Mouse (Mus musculus) hindbrain, embryonic 14.5 days (tissue): Measurements from ENCODE around the gene Gm4836. TPM values are rescaled to one million over a fixed set of nuclear protein-coding genes. Genes with fewer than 3 reads are reported as not detected.
"Not testable (repeated sequence)": the region's sequence is repeated elsewhere in the genome, so short reads cannot be mapped to it uniquely, and the experiment has no call there.

Source experiments
- ATAC-seq: fragments of 200-750 bp; cut with Nextera tagmentation; 2 replicates; pipeline ENCODE4 v1.8.0; 2017; ENCODE audit warnings: moderate number of reproducible peaks, mild to moderate bottlenecking, moderate TSS enrichment, moderate library complexity; ENCODE audit not compliant: low FRiP score
- DNase-seq: peaks from one replicate; pipeline ENCODE4 v3.0.0-alpha.2; 2015; ENCODE audit warnings: low spot score
- H3K27ac ChIP-seq: fragments of 300-500 bp; sonication (generic); 2 replicates; pipeline ENCODE4 v1.5.1; 2014; ENCODE audit warnings: mild to moderate bottlenecking, moderate library complexity
- H3K27me3 ChIP-seq: fragments of 300-500 bp; sonication (generic); 2 replicates; pipeline ENCODE4 v1.6.1; 2014; ENCODE audit warnings: mild to moderate bottlenecking, low read length, mixed read lengths; ENCODE audit not compliant: control insufficient read depth, insufficient read depth
- H3K36me3 ChIP-seq: fragments of 300-500 bp; sonication (generic); replicated peaks from 2 replicates; pipeline ENCODE4 v1.6.1; 2014; ENCODE audit not compliant: control insufficient read depth, insufficient read depth
- H3K4me1 ChIP-seq: fragments of 300-500 bp; sonication (generic); replicated peaks from 2 replicates; pipeline ENCODE4 v1.6.1; 2014; ENCODE audit warnings: antibody characterized with exemption, low read length, mixed read lengths; ENCODE audit not compliant: control insufficient read depth, insufficient read depth
- H3K4me2 ChIP-seq: fragments of 300-500 bp; sonication (generic); replicated peaks from 2 replicates; pipeline ENCODE4 v1.6.1; 2014; ENCODE audit warnings: mild to moderate bottlenecking, moderate library complexity
- H3K4me3 ChIP-seq: fragments of 300-500 bp; sonication (generic); replicated peaks from 2 replicates; pipeline ENCODE4 v1.5.1; 2014; ENCODE audit warnings: mild to moderate bottlenecking, low read length
- H3K9ac ChIP-seq: fragments of 300-500 bp; sonication (generic); 2 replicates; pipeline ENCODE4 v1.6.1; 2014
- H3K9me3 ChIP-seq: fragments of 300-500 bp; sonication (generic); 2 replicates; pipeline ENCODE4 v1.6.1; 2016; ENCODE audit warnings: low read length; ENCODE audit not compliant: control insufficient read depth
- WGBS: fragments of 180-500 bp; shearing (Covaris S2); extraction: QIAGEN DNeasy Blood & Tissue Kit; methylation state at CpG from one replicate; pipeline ENCODE4 v1.1.7; 2014; 5-methylcytosine and 5-hydroxymethylcytosine counted together
- polyA plus RNA-seq: library from polyadenylated mRNA; unstranded; fragments of >200 nt; fragmentation: Nextera tagmentation; extraction: Ambion mirVana; gene quantifications from 2 replicates; pipeline ENCODE4 v1.2.1, GENCODE M21; 2014

Gm4836 gene
- not detected in 2 replicates for polyA plus RNA-seq

GRCm38 (mm10) chrX:28293532-28293931 is at the start of gene Gm4836:
Gene Gm4836, minus strand, starts transcription at chrX:28293632.
- not testable (repeated sequence) for H3K9ac ChIP-seq, H3K4me3 ChIP-seq, H3K4me2 ChIP-seq, H3K4me1 ChIP-seq, H3K9me3 ChIP-seq, H3K27me3 ChIP-seq, DNase-seq, H3K27ac ChIP-seq, H3K36me3 ChIP-seq, ATAC-seq
- WGBS: no CpG with 5 or more reads among the region's 6 CpGs
